Mouse (Mus musculus) embryo, embryonic 9.5 days (tissue): Measurements from ENCODE around the gene Gtpbp2.

Source experiments
- DNase-seq: peaks from one replicate; pipeline ENCODE4 v3.0.0-alpha.2; 2017; ENCODE audit errors: extremely low spot score

Gtpbp2 gene

DNA sequence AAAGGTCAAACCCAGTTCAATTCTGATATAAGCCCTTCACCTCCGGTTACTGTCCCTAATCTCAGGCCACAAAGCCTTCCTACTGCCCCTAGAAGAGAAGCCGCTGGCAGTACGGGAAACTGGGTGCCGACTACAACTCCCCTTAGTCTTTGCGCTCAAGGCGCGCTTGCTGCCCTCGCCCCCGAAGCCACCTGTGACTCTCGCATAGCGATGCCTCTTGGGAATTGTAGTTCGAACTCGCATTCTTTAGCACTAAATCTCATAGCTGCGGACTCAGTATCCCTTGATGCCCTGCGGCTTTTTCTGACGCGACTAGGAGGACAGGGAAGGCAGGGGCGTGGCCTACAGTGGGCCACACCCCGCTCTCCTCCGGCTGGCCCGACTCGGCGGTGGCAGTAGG, at the start of gene Gtpbp2:
Gene Gtpbp2 (plus strand): TSS at position 347 of the 400 bp plus-strand sequence.
- peak; percentile 96 for DNase-seq

DNA sequence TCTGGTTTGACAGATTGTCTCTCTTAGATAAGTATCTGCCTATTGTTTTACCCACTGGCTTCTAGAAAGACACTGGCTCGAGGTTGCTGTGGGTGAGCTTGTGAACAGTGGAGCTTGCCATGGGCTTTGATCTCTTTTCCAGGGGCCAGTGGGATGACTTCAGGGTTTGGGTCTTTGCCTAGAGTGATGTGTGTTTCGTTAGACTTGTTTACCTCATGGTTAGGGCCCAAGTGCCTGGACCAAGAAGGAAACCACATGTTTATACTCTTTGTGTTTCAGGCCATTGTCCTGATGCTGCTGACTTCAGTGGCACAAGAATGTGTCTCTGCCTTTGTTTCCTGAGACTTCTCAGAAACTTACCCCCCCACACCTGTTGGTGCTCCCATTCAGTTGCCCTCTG, 45.3 kb upstream of the Gtpbp2 start:
- no peak for DNase-seq

DNA sequence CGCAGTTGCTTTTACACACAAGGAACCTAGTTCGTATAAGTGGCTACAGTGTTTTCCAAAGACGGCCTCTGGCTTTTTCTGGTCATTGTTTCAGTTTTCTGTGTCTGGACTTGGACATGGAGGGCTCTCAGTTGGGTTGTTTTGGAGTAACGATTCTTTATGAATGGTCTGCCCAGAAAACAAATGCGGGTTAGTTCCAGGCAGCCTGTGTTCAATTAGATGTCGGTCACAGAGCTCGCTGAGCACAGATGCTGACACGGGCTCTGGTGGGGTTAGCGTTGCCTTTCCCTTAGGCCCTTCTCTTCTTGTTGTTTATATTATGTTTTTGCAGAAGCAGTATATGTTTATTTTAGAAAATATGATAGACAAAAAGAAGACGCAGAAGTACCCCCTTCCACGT, 44.7 kb upstream of the Gtpbp2 start:
- no peak for DNase-seq

DNA sequence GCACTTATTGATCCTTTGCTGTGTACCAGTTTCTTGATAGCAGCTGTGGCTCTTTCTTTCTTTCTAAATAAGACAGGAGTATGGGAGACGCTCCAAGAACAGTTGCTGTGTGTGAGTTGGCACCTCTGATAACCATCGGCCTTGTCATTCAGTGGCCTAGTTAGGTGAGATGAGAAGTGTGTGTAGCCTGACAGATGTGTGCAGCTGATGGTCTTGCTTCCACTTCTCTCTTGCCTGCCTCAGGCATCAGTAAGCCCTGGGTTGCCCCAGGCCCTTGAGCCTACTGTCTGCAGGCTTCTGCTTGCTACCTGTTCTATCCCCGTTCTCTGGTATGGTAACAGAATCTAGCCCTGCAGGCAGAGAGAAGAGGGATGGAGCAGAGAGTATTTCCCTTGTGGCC, 44.0 kb upstream of the Gtpbp2 start:
- DNase-seq = no peak

DNA sequence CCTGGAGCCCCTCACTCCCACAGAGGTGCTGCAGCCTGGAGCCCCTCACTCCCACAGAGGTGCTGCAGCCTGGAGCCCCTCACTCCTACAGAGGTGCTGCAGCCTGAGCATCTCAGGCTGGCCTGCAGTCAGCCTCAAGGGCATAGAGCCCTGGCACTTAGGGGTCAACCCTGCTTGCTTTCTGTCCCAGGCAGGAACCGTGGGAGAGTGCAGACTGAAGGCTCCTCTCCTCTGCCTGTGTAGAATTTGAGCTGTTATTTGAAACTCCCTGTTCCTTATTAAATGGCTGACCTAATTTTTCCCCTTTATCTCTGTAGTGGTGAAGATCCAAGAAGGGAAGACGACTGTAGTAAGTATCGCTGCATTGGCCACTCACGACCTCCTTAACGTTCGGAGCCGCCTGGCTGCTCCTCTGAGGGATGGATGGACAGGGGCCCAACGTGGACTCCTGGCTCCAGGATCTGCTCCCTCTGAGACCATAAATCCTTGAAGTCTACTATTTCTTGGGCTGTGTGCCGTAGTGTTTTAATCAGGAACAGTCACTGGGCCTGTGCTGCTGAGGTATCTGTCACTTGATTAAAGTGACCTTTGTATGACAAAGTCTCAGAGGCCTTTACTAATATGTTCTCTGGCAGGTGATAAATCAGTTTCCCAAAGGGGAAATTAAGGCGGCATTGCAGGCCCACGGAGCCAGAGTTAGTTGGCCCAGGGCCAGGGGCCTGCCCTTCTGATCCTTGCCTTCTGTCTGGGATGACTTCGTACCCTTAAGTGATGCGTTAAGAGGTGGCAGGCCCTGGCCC, 43.0 kb upstream of the Gtpbp2 start:
- DNase-seq = no peak

- no peak for DNase-seq
These were observed 42.4 kb upstream of the Gtpbp2 start for GRCm38 (mm10) chr17:46118423-46118850.

DNA sequence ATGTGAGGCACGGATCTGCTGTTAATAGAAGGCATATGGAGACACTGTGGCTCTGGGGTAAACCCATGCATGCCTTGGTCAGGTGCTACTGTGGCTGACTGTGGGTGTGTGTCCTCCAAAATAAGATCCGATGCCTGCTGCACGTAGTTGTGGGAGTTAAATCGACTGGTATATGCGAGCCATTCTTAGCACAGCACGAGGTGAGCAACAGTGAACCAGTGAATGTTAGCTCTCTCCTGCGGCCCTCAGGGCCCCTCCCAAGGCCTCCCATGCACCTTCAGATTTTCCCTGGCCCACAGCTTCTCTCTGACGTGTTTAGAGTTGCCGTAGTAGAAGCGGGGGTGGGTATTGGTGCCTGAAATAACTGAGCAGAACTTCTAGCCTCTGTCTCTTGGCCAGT, 41.2 kb upstream of the Gtpbp2 start:
- DNase-seq = no peak

GRCm38 (mm10) chr17:46122791-46123190, 38.0 kb upstream of the Gtpbp2 start:
- no peak for DNase-seq

GRCm38 (mm10) chr17:46123285-46123684, 37.5 kb upstream of the Gtpbp2 start:
- DNase-seq = no peak

DNA sequence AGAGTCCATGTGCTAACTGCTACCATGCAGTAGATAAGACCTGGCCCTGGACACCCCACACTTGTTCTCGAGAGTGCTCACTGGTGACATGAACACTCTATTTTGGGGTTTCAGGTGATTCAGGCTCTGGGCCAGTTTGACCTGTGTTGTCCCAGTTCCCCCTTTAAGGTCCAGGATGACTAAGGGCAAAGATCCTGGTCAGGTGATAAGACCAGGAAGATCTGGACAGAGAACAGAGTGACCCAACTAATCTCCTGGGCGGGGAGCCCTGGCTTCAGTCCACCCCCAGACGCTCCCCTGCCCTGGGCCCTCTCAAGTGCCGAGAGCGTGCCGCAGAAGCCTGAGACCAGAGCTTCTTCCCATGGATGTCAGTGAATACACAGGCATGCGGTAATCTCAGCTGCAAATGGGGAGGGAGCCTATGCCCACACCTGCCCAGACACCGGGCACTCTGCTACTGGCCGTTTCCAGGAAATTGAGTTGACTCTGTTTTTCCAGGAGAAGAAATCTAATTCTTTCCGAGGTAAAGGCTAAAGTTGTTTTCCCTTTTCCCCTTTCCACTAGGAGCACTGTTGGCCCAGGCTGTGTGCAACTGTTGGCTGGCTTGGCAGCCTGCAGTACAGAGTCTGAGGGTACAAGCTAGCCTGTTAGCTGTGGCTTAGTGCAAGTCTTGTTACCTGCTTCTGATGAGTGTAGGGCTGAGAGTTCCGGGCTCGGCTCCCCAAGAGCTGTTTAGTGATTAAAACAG, 36.7 kb upstream of the Gtpbp2 start:
- no peak for DNase-seq

DNA sequence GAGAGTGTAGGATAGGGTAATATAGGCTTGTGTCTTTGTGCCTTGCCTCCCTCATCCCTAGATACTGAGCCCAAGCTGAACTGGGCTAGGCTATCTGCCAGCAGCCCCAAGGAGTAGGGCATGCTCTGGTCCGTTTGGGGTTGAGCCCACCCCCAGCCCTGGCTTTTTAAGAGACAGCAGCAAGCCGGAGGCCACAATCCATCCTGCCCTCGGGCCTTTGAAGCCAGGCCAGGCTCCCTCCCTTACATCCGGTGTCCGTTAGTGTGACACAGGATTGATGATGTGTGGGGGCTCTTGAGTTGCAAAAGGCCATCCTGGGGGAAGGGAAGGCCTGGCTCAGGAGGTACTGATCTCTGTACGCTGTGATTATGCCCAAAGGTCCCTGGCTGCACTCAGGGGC, 34.2 kb upstream of the Gtpbp2 start:
- DNase-seq = no peak

- no peak for DNase-seq
These were observed 32.9 kb upstream of the Gtpbp2 start for GRCm38 (mm10) chr17:46127814-46128493.

DNA sequence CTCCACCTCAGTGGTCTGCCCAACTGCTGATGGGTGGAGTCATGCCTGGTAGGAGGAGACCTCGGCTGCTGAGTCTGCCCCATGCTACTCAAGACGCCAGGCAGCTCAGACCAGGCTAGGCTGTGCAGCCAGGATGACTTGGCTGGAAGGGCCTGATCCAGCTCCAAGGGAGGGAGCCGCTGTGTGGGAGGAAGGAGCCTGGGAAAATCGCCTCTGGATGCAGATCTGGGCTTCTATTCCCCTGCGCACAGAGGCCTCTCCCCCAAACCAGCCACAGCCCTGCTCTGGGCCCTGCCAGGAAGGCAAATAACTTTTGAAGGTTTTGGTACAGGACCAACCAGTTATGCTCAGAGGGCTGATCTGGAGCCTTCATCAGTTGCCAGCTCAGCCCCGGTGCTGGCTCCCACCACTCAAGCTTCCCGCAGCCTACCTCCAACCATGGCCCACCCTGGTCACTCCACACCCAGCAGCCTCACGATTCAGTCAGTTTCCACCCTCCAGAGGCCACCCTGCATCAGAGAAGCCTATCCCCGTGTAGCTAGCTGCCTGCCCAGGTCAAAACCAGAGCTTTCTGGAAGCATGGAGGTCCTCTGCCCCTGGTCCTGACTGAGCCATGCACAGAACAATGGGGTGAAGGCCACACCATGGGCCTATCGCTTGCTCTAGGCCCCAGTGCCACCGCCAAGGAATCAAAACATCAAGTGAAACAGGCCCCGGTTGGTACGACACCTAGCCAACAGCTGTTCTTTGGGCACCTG, 30.9 kb upstream of the Gtpbp2 start:
- no peak for DNase-seq

DNA sequence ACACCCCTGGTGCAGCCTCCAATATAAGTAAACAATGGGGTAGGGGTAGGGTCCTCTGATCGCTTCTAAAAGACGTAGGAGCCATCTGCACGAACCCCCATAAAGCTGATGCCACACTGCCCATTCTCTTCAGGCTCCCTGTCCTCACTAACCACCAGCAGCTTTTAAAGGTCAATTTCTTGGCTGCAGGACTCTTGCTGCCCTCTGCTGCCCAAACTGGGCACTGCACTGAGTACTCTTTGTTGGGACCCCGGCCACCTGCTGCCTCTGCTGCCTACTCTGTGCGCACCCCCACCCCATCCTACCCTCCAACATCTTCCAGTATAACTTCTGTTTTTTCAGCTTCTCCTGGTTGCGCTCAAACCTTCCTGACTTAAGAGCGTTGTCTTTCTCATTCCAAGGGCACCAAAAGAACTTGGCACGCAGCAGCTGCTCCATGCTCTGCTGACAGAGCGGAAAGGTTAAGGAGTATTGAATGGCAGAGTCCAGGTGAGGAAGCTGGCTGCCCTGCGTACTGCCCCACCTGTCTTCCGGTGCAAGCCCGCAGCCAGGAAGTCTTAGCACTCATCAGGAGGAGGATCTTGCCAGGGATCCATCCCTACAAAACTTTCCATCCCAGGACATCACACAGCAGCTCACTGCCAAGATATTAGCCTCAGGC, 28.6 kb upstream of the Gtpbp2 start:
- peak; percentile 85 for DNase-seq

DNA sequence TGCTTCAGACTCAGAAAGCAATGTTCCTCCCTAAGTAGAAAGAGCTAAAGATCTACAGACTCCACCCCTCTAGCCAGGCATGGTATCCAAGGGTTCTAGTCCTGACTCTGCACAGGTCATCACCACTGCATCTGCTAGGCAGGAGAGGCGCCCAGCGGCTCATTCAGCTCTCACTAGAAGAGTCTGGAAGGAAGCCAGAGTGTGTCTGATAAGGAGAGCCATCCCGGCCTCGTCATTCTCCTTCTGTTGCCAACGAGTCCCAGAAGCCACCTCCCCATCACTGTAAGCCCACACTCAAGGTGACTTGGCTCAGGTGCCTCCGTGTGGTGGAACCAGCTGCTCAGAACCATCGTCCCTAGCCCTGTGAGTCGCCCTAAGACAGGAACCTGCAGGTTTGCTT, 28.0 kb upstream of the Gtpbp2 start:
- no peak for DNase-seq

DNA sequence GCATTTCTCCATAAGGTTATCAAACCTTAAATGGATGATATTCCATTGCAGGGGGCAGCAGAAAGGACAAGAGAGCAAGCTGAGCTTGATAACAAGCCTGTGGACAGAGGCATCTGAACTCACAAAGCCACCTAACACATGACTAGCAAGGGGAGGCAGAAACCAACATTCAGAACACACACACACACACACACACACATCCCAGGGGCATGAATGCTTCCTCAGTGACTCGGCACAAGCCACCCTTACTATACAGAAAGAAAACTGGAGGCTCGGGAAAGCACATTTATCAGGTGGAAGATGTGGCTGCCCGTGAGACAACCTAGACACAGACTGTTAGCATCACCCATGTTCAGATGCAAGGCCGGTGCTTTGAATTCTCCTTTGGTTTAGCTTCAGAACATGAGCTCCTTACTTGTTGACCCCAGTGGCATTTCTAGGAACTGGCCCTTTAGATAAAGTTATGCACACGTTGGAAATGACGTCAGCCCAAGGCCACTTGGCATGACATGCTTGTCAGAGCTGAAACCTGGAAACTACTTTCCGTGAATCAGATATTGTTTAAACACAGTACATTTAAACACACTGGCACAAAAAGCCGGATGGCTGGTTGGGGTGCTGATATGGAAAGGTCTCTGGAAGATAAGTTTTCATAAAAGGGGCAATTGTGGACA, 22.1 kb upstream of the Gtpbp2 start:
- DNase-seq = no peak

- DNase-seq = no peak
These were observed 21.0 kb upstream of the Gtpbp2 start for GRCm38 (mm10) chr17:46139872-46140271.

DNA sequence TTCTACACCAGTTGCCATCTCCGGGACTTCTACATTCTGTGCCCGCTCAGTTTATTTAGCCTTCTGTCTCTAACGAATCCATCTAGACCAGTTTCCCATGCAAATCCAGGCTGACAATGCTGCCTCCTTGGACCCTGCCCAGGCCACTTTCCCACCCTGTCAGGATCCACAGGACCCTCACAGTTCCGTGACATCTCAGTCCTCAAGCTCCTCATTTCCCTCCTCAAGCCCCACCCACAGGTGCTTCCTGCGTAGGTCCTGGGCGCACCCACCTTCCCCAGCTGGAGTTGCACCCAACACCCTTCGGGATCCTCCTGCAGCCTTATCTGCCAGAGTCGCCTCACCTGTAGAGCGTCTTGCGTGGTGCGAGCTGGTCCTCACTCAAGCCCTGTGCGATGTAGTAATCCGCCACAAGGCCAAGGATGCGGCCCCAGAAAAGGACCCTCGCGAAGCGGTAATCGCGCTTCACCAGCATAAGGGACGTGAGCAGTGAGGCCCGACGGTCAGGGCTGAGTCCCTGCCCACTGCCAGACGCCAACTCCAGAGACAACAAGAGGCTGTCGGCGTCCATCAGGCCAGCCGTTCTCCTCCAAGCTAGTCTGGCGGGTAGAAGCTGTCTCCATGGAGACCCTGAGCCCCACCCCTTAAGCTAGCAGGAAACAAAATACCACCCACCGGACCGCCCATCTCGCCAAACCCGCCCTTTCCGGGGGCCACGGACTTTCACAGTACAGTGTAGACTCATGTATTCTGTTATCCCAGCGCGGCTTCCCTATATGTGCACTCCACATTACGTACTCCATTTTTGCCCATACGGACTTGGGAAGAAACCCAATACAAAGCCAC, 17.0 kb upstream of the Gtpbp2 start, which contains the start of gene Rsph9:
Gene Rsph9 (minus strand): TSS at position 639 of the 846 bp plus-strand sequence.
- peak; percentile 83 for DNase-seq
